Mouse (Mus musculus) layer of hippocampus, postnatal 36 days (tissue): ENCODE results near the gene Timm17a. TPM values are rescaled to one million over a fixed set of nuclear protein-coding genes. Genes with fewer than 3 reads are reported as not detected.

Source experiments
- DNase-seq, 2 experiments: peaks; one replicate each; pipeline ENCODE4 v3.0.0; 2022
- total RNA-seq, 2 experiments: library from RNA; stranded (reverse); gene quantifications; 2 replicates each; pipeline ENCODE4 v1.2.3; 2021

Gene Timm17a
- 100 to 1,000 TPM; 162 to 176 TPM for total RNA-seq

DNA sequence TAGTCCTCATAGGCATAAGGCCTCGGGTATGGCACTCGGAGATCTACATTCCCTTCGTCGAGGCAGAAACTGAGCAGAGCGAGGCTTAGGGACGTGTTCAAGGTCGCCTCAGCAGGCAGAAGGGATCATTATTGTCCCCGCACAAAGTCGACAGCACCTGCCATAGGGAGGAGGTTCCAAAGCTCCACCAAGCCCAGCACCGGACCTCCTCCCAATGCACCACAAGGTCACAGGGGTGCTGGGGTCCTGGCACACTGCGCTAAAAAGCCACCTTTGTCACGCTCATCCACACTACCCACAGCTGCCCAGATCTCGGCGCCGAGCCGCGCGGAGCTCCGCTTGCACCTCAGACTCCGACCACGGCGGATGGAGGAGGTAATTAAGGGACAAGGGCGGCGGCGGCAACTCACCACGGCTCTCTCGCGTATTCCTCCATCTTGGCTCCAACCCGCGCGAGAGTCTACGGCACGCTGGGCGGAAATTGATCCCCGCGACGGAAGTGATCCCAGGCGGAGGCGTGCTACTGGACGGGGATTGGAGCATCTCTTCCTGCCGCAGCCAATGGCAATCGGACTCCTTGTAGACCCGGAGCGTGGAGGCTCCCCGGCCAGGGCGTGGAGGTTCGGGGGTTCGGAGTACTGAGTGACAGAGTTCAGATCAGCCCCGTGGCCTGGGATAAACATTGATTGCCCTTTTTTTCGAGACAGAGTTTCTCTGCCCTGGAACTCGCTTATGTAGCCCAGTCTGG lies at the start of gene Timm17a:
Gene Timm17a, minus strand, starts transcription at position 495 of the 748 bp plus-strand sequence.
- DNase-seq, result peak; percentile 93

DNA sequence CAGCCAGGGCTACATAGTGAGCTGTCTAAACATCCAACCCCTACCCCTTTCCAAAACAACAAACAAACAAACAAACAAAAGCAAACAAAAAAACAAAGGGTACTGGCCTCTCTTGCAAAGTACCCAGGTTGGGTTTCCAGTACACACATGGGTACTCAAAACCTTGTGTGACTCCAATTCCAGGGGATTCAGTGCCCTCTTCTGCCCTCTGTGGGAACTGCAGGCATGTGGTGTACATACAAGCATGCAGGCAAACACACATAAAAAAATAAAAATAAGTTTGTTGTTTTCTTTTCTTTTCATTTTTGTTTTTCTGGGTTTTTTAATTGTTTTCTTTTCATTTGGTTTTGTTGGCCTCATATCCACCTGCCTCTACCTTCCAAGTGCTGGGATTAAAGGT lies 48.5 kb upstream of the Timm17a start:
- no peak for DNase-seq

GRCm38 (mm10) chr1:135361491-135361890 lies 47.9 kb upstream of the Timm17a start:
- no peak for DNase-seq

GRCm38 (mm10) chr1:135359071-135359470 lies 45.5 kb upstream of the Timm17a start:
- DNase-seq, result no peak

DNA sequence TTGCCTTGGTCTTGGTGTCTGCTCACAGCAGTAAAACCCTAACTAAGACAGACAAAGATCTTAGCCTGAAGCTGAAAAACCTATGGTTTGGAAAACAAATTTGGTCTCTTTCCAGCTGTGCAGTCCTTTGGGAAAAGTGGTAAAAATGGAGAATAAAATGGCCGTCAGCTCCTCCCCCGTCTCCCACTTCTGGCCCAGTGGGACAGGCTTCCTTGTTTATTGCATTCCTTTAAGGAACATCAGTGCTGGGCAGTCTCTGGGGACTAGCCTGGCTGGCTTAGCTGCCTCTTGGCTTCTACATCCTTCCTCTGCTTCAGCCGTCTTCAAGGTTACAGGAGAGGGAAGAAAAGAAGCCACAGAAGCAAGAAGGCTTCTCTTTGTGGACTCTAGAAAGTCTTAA lies 38.4 kb upstream of the Timm17a start:
- no peak for DNase-seq

DNA sequence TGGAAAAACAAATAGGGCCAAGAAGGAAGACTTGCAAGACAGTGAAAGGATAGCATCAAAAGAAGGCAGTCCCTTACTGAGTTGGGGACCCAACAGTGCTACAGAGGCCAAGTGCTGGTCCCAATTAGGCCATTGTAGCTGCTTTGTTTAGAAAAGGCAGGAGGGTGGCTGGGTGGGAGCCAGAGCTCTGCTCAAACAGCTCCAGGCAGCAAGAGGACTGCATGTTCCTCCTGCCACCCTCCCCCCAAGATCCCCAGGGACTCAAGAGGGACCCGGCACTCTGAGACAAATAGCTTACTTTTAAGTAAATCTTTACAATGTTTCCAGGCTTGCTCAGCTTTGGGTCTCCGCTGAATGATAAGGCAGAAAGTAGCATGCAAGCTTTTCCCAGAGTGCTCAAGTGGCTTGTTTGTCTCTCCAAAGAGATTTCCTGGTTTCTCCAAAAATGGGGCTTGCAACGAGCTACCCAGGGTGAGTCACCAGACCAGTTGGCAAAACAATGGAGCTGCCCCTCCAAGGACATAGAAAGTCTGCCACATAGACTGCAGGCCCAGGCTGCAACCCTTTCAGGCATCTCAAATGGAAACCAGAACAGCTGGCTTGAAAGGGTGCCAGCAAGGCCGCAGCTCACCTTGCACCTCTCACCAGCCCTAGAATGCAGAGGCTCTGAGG lies 34.1 kb upstream of the Timm17a start:
- peak in 1 of 2 experiments; percentile 40 for DNase-seq

- DNase-seq, result no peak
These were observed 33.3 kb upstream of the Timm17a start for GRCm38 (mm10) chr1:135346891-135347290.

- DNase-seq, result no peak
These were observed 30.4 kb upstream of the Timm17a start for GRCm38 (mm10) chr1:135344026-135344425.

DNA sequence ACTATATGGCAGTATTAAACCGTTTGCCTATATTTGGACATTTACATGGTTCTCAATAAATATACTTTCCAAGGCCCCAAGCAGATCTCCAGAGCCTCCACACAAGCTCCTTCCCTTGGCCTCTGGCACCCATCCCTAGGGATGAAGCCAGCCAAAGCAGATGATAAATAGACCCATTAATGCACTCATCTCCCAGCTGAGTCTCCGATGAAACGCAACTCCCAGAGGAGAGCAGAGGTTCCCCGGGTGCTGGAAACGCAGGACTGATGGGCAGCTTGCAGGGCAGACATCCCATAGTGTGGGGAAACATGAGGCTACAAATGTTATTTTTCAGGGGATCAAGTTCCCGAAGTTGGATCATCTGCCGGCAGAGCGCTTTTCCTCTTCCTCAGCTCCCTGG lies 28.4 kb upstream of the Timm17a start:
- DNase-seq, result no peak

DNA sequence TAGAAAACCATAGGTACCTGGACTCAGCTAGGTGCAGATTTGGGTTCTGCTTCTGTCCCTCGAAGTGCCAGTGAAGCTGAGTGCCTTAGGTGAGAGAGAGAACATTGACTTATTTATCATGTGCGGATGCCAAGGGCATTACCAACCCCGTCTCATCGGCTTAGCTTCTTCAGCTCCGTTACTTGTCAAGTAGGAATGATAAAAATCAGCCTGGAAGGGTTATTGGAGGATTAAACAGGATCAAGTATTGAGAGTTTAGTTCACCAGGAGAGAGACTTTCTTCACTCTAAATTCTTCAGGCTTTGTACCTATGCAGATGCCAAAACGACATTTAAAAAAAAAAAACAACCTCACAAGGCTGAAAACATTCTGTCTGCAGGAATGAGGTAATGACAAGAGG lies 17.0 kb upstream of the Timm17a start:
- no peak for DNase-seq

- no peak for DNase-seq
These were observed 14.8 kb upstream of the Timm17a start for GRCm38 (mm10) chr1:135328368-135328767.

DNA sequence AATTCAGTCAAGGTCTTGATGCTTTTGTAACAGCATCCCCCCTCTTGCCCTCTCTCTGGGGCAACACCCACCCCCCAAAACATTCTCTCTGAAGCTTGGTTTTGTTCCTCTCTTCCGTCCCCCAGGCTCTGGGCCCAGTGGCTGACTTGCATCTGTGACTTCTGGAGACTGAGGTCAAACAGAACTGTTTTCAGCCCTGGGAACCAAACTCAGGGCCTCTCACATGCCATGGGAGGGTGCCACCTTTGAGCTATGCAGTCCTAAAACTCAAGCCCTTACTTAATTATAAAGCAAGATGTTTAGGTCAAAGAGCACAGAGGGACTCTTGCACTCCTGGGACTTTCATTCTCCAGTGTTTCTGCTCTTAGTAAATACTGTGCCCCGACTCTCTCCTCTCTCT lies 12.4 kb upstream of the Timm17a start:
- no peak for DNase-seq

GRCm38 (mm10) chr1:135324571-135324970 lies 11.0 kb upstream of the Timm17a start, which contains the start of gene Lmod1:
Gene Lmod1 (plus strand): TSS chr1:135324807.
- no peak for DNase-seq

- no peak for DNase-seq
These were observed 9.9 kb upstream of the Timm17a start for GRCm38 (mm10) chr1:135323367-135323901.

DNA sequence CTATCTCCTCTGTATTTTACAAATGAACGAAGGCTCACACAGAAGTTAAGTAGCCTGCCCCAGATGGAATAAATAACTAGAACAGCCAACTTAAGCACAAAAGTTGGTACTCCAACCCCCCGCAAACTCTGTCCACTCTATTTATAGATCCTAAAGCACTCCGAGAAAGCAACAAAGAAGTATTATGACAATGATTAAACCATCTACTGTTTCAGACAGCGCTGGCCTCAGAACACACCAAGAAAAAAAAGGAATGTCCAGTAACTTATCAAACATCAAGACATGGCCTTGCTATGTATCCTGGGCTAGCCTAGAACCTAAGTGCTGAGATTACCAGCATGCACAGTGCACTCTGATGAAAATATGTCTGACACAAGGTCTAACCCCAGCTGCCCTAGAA lies 1.4 kb downstream of the Timm17a start:
- no peak for DNase-seq

DNA sequence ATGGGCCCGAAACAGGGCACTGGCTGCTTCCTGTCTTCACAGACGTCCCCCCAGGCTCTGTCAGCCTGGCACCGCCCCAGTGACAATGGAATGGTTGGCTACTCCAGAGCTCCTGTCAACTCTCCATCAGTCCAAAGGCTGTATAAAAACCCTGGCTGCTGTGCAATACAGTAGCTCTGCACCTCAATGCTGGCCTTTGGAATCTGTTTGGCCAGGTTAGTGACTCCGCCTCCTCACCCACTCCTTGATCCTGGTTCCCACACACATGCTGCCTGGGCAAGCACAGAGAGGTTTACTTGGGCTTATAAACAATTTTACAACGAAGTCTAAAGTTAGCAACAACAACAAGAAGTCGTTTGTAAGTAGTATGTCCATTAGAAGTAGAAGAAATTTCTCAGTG lies 2.2 kb downstream of the Timm17a start:
- DNase-seq, result no peak

DNA sequence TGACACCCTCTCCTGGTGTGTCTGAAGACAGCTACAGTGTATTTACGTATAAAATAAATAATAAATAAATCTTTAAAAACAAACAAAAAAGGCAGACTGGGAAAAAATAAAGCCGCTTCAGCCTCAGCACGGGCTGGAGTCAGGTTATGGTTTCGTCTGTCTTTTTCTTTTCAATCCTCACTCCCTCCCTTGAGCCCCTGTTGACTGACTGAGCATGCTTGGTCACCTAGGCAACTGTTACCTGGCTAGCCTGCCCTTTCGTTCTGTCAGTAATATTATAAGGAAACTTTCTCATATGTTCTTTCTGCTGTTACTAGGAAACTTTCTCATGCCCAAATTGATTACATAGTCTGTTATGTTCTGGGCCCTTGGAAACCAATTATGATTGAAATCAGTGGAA lies 22.7 kb downstream of the Timm17a start:
- no peak for DNase-seq

DNA sequence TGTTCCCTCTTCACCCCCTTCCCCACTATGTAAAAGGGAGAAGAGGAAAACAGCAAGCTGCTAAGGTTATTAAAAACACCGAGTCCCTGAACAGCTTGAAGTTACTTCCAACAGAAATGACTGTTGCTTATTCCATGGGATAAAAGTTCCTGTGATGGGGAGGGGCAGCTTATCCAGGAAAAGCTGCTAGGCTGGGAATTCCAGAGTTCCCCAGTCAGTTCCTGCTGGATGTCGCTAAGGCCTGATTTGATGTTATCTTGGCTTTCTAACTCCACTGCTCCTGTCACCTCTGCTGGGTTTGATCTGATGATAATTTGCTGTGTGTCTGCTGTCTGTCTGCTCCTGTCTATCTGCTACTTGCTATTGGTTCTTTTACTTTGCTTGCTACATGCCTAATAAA lies 27.3 kb downstream of the Timm17a start:
- no peak for DNase-seq

DNA sequence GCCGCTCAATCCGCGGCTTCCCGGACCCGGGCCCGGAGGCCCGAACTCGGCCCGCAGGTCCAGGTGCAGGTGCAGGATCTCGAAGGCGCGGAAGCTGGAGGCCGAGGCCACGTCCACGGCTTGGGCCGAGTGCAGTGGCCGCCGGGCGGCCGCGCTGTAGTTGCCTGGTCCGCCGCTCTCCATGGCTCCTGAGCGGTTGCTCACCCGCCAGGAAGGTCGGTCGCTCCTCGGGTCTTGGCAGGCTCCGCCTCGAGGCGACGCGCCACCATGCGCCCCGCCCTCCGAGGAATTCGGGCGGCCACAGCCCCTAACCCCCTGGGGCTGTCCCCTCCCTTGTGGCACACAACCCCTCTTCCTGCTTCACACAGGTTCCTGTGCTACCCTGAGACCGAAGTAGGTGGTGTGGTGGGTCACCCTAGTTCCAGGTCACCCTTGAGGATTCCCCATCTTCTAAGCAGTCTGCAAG lies 29.7 kb downstream of the Timm17a start, which contains the start of gene Rnpep:
Gene Rnpep, minus strand, starts transcription at position 259 of the 466 bp plus-strand sequence.
- peak; percentile 75 to 77 for DNase-seq

DNA sequence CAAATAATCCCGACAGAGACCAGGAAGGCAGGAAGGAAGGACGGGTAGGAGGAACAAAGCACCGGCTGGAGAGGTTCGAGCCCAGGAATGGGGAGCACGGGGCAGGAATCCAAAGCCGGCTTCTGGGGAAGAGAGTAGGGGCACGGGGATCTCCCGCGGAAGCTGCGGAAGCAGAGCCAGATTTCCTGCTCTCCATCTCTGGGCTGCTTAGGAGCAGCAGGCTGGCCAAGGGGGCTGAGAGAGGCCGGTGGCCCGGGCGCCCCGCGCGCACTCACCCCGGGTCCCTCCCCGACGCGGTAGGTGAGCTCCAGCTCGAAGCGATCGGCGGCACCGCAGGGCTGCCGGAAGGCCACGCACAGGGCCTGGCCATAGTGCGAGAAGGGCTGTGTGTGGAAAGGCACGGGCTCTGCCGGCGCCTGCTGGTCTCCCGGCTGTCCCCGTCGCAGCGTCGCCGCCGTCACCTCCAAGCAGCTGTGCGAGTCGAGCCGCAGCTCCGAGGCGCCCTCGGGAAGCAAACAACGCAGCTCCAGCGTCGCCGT lies 30.2 kb downstream of the Timm17a start:
- no peak for DNase-seq

DNA sequence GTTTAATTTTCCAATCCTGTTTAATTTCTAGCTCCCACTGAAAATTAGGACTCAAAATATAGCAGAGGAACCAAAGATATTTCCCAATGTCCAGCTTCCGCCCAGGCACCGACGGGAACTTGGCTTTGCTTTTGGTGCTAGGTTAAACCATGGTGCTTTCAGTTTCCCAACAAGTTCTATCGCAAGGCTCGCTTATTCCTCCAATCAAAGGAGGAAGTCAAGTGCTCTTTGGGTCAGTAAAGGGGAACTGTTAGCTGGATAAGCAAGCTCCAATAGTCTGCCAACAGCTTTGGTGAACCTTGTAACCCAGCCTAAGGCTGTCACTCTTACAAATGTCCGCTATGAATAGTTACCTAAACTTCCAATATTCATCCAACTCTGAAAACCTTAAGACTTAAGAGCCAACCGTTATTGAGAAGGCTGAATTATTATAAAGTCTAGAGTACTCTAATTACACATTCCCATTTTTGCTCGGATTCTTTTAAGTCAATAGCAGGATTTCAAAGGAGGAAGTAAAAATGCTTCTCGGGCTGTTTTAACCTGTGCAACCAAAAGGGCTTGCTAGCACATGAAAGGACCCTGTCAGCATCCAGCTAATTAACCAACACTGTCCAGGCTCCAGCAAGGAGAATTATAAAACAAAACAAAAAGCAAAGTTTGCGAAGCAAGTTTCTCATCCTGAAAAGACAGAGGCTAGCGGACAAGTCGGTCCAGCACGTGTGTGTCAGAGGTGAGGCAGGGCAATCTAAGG lies 30.9 kb downstream of the Timm17a start:
- no peak for DNase-seq

DNA sequence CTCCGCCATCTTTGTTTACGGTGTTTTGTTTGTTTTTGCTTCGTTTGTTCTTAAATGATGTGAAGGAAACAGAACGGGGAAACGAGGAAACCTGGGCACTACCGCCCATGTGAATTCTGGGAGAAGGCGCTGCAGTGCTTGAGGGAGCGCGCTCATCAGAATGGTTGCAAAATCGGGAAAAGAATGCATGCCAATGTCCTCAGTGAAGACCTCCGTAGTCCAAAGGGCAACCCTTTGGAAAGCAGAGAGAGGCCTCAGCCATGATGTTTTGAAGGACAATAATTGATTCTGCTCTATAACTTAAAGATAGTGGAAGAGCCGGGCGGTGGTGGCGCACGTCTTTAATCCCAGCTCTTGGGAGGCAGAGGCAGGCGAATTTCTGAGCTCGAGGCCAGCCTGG lies 31.7 kb downstream of the Timm17a start:
- no peak for DNase-seq

DNA sequence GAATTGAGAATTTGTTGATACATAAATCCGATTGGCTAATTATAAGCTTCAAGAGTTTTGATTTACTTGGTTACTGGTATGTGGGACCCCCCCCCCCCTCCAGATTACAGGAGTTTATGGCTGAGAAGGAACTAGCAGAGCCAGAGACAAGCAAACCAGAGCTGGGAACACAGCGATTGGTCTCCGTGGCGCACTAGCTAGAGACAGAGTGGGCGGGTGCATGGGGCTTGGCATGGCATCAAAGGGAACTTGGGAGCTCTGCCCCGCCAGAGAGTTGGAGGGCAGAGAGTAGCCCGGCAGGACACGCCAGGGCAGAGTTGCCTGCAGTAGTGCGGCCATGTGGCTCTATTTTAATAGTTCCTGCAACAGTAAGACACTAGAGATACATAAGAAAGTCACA lies 32.9 kb downstream of the Timm17a start:
- DNase-seq, result peak; percentile 56 to 71
